Mouse (Mus musculus) brown adipose tissue, adult 24 weeks (tissue): ENCODE results near the gene Nt5c2. TPM values are rescaled to one million over a fixed set of nuclear protein-coding genes. Genes with fewer than 3 reads are reported as not detected.
"Not testable (repeated sequence)": the region's sequence is repeated elsewhere in the genome, so short reads cannot be mapped to it uniquely, and the experiment has no call there.

ENCODE experiments used
- H3K27ac ChIP-seq: fragments of 200-500 bp; replicated peaks from 2 replicates; pipeline ENCODE4 v1.5.1; 2012; ENCODE audit warnings: low read depth, mild to moderate bottlenecking, low read length
- H3K4me1 ChIP-seq: fragments of 200-500 bp; 2 replicates; pipeline ENCODE4 v1.6.1; 2012; ENCODE audit warnings: low read length, mixed read lengths; ENCODE audit not compliant: control insufficient read depth, insufficient read depth, insufficient read length
- H3K4me3 ChIP-seq: fragments of 200-500 bp; 2 replicates; pipeline ENCODE4 v1.5.1; 2012; ENCODE audit warnings: low read depth, mild to moderate bottlenecking, low read length, moderate library complexity; ENCODE audit not compliant: insufficient read depth
- polyA plus RNA-seq: library from polyadenylated mRNA; stranded (reverse); fragments of >200 nt; gene quantifications from 2 replicates; pipeline ENCODE4 v1.2.4, GENCODE M21; 2012; ENCODE audit not compliant: missing spikeins, insufficient read depth, insufficient read length

The Nt5c2 gene
- polyA plus RNA-seq, 1 experiment = 31.8 TPM

- Histone ChIP-seq H3K4me1 (no peaks in the 10 kb centered on the region), H3K27ac (no peak overlapping the region)
Measured at GRCm38 (mm10) chr19:47006321-47006720, 8.6 kb downstream of the Nt5c2 start.

DNA sequence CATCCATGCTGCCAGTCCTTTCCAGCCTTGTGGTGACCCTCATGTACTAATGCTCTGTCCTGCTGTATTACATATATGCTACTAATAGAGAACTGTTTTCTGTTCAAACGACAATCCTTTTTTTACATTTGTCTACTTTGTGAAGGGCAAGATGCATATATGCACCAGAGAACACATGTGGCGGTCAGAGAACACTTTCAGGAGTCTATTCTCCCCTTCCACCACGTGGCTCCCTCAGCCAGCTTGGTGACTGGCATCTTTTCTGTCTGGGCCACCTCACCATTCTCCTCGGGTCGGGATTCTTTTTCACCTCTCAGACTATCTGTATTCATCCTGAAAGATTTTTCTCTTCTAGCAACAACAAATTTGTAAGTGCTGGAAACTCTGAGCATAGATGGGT, 9.1 kb downstream of the Nt5c2 start:
- H3K27ac ChIP-seq = no peak overlapping the region
- no peaks in the 10 kb centered on the region for H3K4me1 ChIP-seq
- no peak overlapping the region for H3K4me3 ChIP-seq

More at GRCm38 (mm10) chr19:47006321-47006720, 8.6 kb downstream of the Nt5c2 start:
- H3K4me3 ChIP-seq = no peak overlapping the region

DNA sequence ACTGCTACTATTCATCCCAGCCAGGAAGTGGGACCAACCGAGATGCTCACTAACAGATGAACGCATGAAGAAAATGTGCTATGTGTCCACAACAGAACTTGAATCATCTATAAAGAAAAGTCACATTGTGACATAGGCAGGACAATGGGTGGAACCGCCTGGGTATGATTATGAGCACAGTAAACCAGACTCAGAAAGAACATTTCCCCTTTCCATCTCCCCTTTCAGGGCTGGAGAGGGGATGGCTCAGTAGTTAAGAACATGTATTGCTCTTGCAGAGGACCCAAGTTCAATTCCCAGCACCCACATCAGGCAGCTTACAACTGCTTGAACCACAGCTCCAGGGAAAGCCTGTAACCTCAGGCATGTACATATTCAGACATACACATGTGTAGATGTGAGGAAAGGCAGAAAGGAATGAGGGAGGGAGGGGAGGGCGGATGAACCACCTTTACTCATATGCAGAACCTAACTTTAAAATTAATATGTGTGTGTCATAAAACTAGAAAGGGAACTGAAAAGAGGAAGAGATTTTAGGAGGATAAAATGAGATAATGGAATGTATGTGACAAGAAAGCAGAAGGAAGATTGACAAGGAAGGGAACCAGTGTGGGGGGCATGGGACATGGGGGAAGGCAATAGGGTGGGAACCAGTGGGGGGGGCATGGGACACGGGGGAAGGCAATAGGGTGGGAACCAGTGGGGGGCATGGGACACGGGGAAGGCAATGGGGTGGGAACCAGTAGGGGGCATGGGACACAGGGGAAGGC, 11.0 kb downstream of the Nt5c2 start:
- Histone ChIP-seq H3K4me1 (no peaks in the 10 kb centered on the region), H3K27ac (no peak overlapping the region), H3K4me3 (no peak overlapping the region)

DNA sequence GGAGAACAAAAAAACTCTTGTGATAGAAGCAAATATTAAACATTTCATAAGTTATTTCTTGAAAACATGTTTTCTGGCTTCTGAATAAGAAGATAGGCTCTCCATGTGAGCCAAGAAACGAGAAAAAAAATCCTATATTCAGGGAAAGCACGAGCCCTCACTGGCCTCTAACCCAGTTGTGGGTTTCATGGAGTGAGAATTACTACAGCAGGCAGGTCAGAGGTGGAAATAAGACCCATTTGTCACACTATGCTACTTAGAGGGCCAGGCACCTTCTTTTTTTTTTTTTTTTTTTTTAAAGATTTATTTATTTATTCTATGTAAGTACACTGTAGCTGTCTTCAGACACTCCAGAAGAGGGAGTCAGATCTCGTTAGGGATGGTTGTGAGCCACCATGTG, 14.6 kb downstream of the Nt5c2 start:
- H3K27ac ChIP-seq, H3K4me1 ChIP-seq, H3K4me3 ChIP-seq: not testable (repeated sequence)

DNA sequence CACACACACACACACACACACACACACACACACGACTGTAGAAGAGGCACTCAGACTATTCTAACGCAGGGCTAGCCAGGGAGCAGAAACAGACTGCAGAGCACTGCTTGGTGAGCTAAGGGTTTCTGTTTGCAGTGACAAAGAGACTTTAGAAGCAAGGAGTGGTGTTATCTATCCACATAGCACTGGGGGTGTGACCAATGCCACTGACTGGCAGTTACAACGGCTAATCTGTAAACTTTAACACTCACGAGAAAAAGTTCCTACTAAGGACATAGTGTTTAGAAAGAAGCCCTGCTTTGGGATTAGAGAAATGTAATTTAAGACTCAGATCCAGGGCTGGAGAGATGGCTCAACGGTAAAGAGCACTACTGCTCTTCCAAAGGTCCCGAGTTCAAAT, 15.2 kb downstream of the Nt5c2 start:
- no peak overlapping the region for H3K27ac ChIP-seq
- no peak overlapping the region for H3K4me3 ChIP-seq
- no peaks in the 10 kb centered on the region for H3K4me1 ChIP-seq

DNA sequence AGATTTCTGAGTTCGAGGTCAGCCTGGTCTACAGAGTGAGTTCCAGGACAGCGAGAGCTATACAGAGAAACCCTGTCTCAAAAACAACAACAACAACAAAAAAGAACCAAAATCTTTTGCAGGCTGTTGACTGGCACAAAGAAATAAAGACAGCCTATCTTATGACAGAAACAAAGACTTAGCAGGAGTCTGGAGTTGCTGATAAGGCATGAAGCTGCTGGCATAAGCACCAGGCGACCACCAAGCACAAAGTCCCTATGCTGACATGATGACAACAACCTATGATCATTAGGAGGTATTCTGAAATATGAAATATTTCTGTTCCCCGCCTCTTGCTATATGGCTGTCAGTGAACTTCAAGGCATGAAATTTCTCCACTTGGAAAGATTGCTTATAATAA, 16.0 kb downstream of the Nt5c2 start:
- H3K4me1 ChIP-seq = no peaks in the 10 kb centered on the region
- H3K4me3 ChIP-seq = no peak overlapping the region
- H3K27ac ChIP-seq = no peak overlapping the region

DNA sequence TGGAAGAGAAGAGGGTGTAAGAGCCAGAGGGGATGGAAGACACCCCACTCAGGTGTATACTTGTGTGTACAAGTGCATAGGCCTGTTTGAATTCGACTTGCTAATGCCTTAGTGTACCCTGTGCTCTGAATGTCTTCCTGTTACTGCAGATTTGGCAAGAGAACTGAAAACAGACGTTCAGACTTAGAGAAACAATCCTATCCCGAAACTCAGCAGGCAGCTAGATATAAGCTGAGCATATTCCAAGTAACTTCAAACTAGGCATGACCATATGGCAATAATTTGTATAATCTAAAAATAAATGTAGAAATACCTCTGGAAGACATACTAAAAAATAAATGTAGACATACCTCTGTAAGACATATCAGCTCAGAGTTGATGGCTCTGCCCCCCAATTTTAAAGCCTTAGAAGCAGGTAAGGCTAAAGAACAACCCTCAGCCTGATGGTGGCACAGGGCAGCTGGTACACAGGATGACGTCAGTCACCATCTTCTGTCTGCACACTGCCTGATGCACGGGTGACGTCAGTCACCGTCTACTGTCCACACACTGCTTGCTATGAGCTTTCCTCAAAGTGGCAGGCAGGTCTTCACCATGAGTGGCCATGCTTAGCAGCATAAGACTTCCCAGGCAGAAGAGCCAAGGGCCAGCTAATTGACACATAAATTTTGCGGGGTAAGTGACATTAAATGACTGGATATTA, 16.6 kb downstream of the Nt5c2 start:
- H3K27ac ChIP-seq = no peak overlapping the region
- H3K4me1 ChIP-seq = no peaks in the 10 kb centered on the region
- no peak overlapping the region for H3K4me3 ChIP-seq

- H3K27ac ChIP-seq = no peak overlapping the region
Measured at GRCm38 (mm10) chr19:46996095-46996494, 18.9 kb downstream of the Nt5c2 start.

GRCm38 (mm10) chr19:46992329-46992728, 22.6 kb downstream of the Nt5c2 start:
- not testable (repeated sequence) for H3K4me3 ChIP-seq, H3K4me1 ChIP-seq, H3K27ac ChIP-seq

More at GRCm38 (mm10) chr19:46996095-46996494, 18.9 kb downstream of the Nt5c2 start:
- Histone ChIP-seq H3K4me3 (no peak overlapping the region), H3K4me1 (no peaks in the 10 kb centered on the region)

- H3K4me3 ChIP-seq = no peak overlapping the region
- peaks cover 3% of the 10 kb centered on the region; the same call in 1 of the 2 replicates for H3K4me1 ChIP-seq
- no peak overlapping the region for H3K27ac ChIP-seq
Measured at GRCm38 (mm10) chr19:46991145-46991544, 23.8 kb downstream of the Nt5c2 start.

DNA sequence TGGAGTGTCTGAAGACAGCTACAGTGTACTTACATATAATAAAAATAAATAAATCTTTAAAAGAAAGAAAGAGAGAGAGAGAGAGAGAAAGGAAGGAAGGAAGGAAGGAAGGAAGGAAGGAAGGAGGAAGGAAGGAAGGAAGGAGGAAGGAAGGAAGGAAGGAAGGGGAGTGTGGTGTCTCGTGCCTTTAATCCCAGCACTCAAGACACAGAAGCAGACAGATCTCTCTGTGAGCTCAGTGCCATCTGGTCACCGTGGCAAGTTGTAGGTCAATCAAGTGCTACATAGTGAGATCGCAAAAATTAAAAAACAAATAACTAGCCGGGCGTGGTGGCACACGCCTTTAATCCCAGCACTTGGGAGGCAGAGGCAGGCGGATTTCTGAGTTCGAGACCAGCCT, 24.3 kb downstream of the Nt5c2 start:
- H3K4me1 ChIP-seq, H3K4me3 ChIP-seq: not testable (repeated sequence)
- H3K27ac ChIP-seq = peak overlapping the region; percentile 34

- Histone ChIP-seq H3K4me3 (no peak overlapping the region), H3K27ac (no peak overlapping the region), H3K4me1 (peaks cover 3% of the 10 kb centered on the region; the same call in 1 of the 2 replicates)
Measured at GRCm38 (mm10) chr19:46990153-46990518, 24.8 kb downstream of the Nt5c2 start.

DNA sequence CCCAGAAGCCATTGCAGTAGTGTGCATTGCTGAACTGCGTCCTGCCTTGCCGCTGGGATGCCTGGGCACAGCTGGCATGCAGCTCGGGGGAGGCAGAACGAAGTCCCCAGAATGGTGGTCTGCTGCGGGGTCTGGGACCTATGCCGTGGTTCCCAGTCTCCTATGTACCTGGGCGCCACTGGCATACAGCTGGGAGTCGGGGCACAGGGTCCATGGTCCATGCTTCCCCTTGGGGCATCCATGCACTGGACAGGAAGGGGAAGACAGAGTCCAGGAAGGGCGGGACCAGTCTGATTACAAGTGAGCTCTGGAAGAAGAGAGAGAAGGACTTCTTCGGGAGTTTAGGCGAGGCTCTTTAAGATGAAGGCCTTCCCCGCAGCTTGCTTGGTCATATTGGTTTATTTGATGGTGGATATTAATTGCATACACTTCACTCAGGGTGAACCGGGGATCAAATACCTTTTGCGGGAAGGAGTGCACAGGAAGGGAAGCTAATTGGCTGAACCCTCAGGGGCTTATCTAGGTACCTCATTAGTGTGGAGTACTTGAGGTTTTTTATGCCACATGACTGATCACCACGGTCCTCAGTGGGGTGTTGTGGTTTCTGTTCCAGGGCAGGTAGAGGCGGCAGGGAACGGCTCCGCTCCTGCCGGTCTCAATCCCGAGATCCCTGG, 25.3 kb downstream of the Nt5c2 start:
- H3K4me3 ChIP-seq = no peak overlapping the region
- H3K27ac ChIP-seq = no peak overlapping the region
- peaks cover 3% of the 10 kb centered on the region; the same call in 1 of the 2 replicates for H3K4me1 ChIP-seq

DNA sequence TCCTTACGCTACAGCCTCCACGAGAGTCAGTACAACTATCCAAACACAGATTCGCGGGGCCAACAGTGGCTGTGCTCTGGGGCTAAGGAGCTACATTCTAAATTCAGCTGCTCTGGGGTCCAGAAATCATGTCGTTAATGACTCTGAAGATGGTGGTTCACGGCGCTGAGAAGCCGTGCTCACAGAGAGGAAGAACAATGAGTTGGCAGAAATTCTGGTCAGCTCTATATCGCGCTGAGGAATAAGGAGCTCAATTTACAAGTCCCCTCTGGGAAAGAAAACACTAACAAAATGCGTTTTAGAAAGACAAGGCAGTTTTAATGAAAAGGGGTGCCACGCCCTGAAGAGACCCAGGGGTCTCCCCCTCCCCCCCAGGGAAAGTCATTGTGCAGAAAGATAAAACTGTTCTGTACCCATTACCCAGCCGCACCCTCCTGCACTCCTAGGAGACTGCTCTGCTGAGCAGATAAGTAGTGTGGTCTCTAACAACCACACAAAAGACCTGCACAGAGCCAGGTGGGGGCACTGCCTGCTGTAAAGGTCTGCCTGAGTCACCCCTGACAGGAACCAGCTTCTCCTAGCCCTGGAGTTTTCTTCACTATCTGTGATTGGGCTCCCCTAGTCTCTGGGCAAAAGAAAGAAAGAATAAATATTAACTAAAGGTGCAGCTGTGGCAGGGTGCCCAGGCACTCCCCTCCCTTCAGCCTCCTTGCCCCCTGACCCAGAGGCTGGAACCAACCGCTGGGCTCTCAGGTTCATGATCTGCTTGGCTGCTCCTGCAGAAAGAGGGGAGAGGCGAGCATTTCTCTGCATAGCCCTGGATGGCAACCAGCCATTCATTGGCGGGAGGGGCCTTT, 26.5 kb downstream of the Nt5c2 start:
- H3K27ac ChIP-seq = peak overlapping the region; percentile 74

More for the DNA sequence above, 26.5 kb downstream of the Nt5c2 start:
- 0 out of 2 replicates have a peak overlapping the region, but pooled peaks have one; percentile 14 for H3K4me3 ChIP-seq
- H3K4me1 ChIP-seq = peaks cover 3% of the 10 kb centered on the region; the same call in 1 of the 2 replicates
